Mouse (Mus musculus) kidney, adult 2 months (tissue): ENCODE data around the gene Olfr519. TPM values are rescaled to one million over a fixed set of nuclear protein-coding genes. Genes with fewer than 3 reads are reported as not detected.

Source experiments
- DNase-seq: peaks from one replicate; pipeline ENCODE4 v3.0.0; 2021
- H3K27ac ChIP-seq: fragments of 200-500 bp; 2 replicates; pipeline ENCODE4 v1.5.1; 2012; ENCODE audit warnings: low read depth, low read length, control low read depth, inconsistent platforms; ENCODE audit not compliant: insufficient read depth
- H3K27me3 ChIP-seq: fragments of 200-500 bp; replicated peaks from 2 replicates; pipeline ENCODE4 v1.6.1; 2012; ENCODE audit warnings: mild to moderate bottlenecking, moderate library complexity, low read length, inconsistent platforms; ENCODE audit not compliant: control insufficient read depth, insufficient read depth
- H3K36me3 ChIP-seq: fragments of 200-500 bp; 2 replicates; pipeline ENCODE4 v1.6.1; 2012; ENCODE audit warnings: mild to moderate bottlenecking, moderate library complexity, low read length, inconsistent platforms; ENCODE audit not compliant: control insufficient read depth, insufficient read depth
- H3K4me1 ChIP-seq: fragments of 200-500 bp; 2 replicates; pipeline ENCODE4 v1.6.1; 2011; ENCODE audit warnings: low read length; ENCODE audit not compliant: control insufficient read depth, insufficient read depth
- H3K4me3 ChIP-seq: fragments of 200-500 bp; 2 replicates; pipeline ENCODE4 v1.5.1; 2011; ENCODE audit warnings: mild to moderate bottlenecking, low read depth, low read length, control low read depth; ENCODE audit not compliant: insufficient read depth
- CTCF ChIP-seq: fragments of 200-500 bp; conservative IDR thresholded peaks from 2 replicates; pipeline ENCODE4 v1.5.1; 2011; ENCODE audit warnings: low read depth, mild to moderate bottlenecking, control low read depth, low read length, moderate library complexity, mixed read lengths; ENCODE audit not compliant: insufficient read depth, insufficient read length
- POLR2A ChIP-seq: fragments of 200-500 bp; IDR thresholded peaks from one replicate; pipeline ENCODE4 v1.6.1; 2011; ENCODE audit warnings: low read depth, low read length, control low read depth
- WGBS: fragments of 180-500 bp; shearing (Covaris S2); methylation state at CpG from one replicate; pipeline ENCODE4 v1.1.7; 2018; 5-methylcytosine and 5-hydroxymethylcytosine counted together
- polyA plus RNA-seq: library from polyadenylated mRNA; depleted of rRNA; stranded (reverse); fragments of >200 nt; gene quantifications from 2 replicates; pipeline ENCODE4 v1.2.3, GENCODE M21; 2012; rRNA removed

Olfr519 gene
- polyA plus RNA-seq, 1 experiment: not detected

- WGBS: 61% methylated on average over 6 of the region's 6 CpGs
- no peak for DNase-seq
- no peaks in the 10 kb centered on the region for H3K36me3 ChIP-seq
- no peak within 1 kb of the TSS for H3K27ac ChIP-seq
- no peak for TF ChIP-seq CTCF
- no peak for TF ChIP-seq POLR2A
- H3K4me3 ChIP-seq: no peak within 1 kb of the TSS
- H3K4me1 ChIP-seq: no peaks in the 10 kb centered on the region
- H3K27me3 ChIP-seq: no peaks in the 10 kb centered on the region
These were observed 35.6 kb upstream of the Olfr519 start, which contains the start of gene Nlrp10 for GRCm38 (mm10) chr7:108929726-108930393. TSS of gene Nlrp10 (minus strand) at chr7:108930178.

- 55% methylated on average over 11 of the region's 11 CpGs for WGBS
These were observed 34.3 kb upstream of the Olfr519 start for GRCm38 (mm10) chr7:108928280-108929188.

GRCm38 (mm10) chr7:108927043-108927442, 32.8 kb upstream of the Olfr519 start:
- DNase-seq: no peak
- Histone ChIP-seq H3K27ac (no peak overlapping the region), H3K27me3 (no peaks in the 10 kb centered on the region), H3K4me3 (no peak overlapping the region), H3K4me1 (no peaks in the 10 kb centered on the region), H3K36me3 (no peaks in the 10 kb centered on the region)
- TF ChIP-seq POLR2A (no peak), CTCF (no peak)
- WGBS: 67% methylated on average over 4 of the region's 4 CpGs

More at GRCm38 (mm10) chr7:108928280-108929188, 34.3 kb upstream of the Olfr519 start:
- H3K27ac ChIP-seq: no peak overlapping the region
- TF ChIP-seq POLR2A (no peak), CTCF (no peak)
- no peak overlapping the region for H3K4me3 ChIP-seq
- H3K36me3 ChIP-seq: no peaks in the 10 kb centered on the region
- no peaks in the 10 kb centered on the region for H3K27me3 ChIP-seq
- no peaks in the 10 kb centered on the region for H3K4me1 ChIP-seq
- no peak for DNase-seq

- DNase-seq: no peak
- H3K27ac ChIP-seq: no peak overlapping the region
- H3K36me3 ChIP-seq: no peaks in the 10 kb centered on the region
- H3K4me3 ChIP-seq: no peak overlapping the region
- no peaks in the 10 kb centered on the region for H3K27me3 ChIP-seq
- 58% methylated on average over 2 of the region's 2 CpGs for WGBS
- no peaks in the 10 kb centered on the region for H3K4me1 ChIP-seq
- TF ChIP-seq CTCF (no peak), POLR2A (no peak)
These were observed 9.7 kb upstream of the Olfr519 start for GRCm38 (mm10) chr7:108903969-108904368.

- WGBS: 77% methylated on average over 4 of the region's 4 CpGs
- H3K4me3 ChIP-seq: no peak within 1 kb of the TSS
- DNase-seq: no peak
- TF ChIP-seq CTCF (no peak), POLR2A (no peak)
- H3K4me1 ChIP-seq: no peaks in the 10 kb centered on the region
- H3K27ac ChIP-seq: no peak within 1 kb of the TSS
- H3K36me3 ChIP-seq: no peaks in the 10 kb centered on the region
- no peaks in the 10 kb centered on the region for H3K27me3 ChIP-seq
These were observed 9.3 kb downstream of the Olfr519 start, which contains the start of gene Olfr518 for GRCm38 (mm10) chr7:108884906-108885305. TSS of gene Olfr518 (minus strand) at chr7:108885006.

GRCm38 (mm10) chr7:108872279-108872678, 21.9 kb downstream of the Olfr519 start, which contains the start of gene Olfr517:
TSS of gene Olfr517 (minus strand) at chr7:108872379.
- Histone ChIP-seq H3K4me3 (no peak within 1 kb of the TSS), H3K27ac (no peak within 1 kb of the TSS), H3K36me3 (no peaks in the 10 kb centered on the region), H3K27me3 (no peaks in the 10 kb centered on the region), H3K4me1 (no peaks in the 10 kb centered on the region)
- 60% methylated on average over 2 of the region's 2 CpGs for WGBS
- TF ChIP-seq CTCF (no peak), POLR2A (no peak)
- DNase-seq: no peak

GRCm38 (mm10) chr7:108850429-108850828, 43.8 kb downstream of the Olfr519 start, which contains the start of gene Olfr516:
TSS of gene Olfr516 (minus strand) at chr7:108850529.
- H3K27me3 ChIP-seq: no peaks in the 10 kb centered on the region
- WGBS: 84% methylated on average over 2 of the region's 2 CpGs
- TF ChIP-seq POLR2A (no peak), CTCF (no peak)
- H3K4me3 ChIP-seq: no peak within 1 kb of the TSS
- no peak for DNase-seq
- no peaks in the 10 kb centered on the region for H3K4me1 ChIP-seq
- H3K36me3 ChIP-seq: no peaks in the 10 kb centered on the region
- no peak within 1 kb of the TSS for H3K27ac ChIP-seq

Other genes with a start within 250 kb of the Olfr519 start
- gene Olfr509, start 242.5 kb downstream of the Olfr519 start, polyA plus RNA-seq: not detected in 2 replicates
- gene Olfr510, start 228.0 kb downstream of the Olfr519 start, polyA plus RNA-seq: not detected in 2 replicates
- gene Olfr512, start 181.1 kb downstream of the Olfr519 start, polyA plus RNA-seq: not detected in 2 replicates
- not detected in 2 replicates for gene Olfr513, start 143.4 kb downstream of the Olfr519 start, polyA plus RNA-seq
- gene Olfr514, start 68.4 kb downstream of the Olfr519 start, polyA plus RNA-seq: not detected in 2 replicates
- gene Olfr516, start 43.9 kb downstream of the Olfr519 start, polyA plus RNA-seq: not detected in 2 replicates
- not detected in 2 replicates for gene Olfr517, start 22.0 kb downstream of the Olfr519 start, polyA plus RNA-seq
- not detected in 2 replicates for gene Olfr518, start 9.4 kb downstream of the Olfr519 start, polyA plus RNA-seq
- 0.03 TPM in 2 replicates for gene Nlrp10, start 35.8 kb upstream of the Olfr519 start, polyA plus RNA-seq
- 83.2 and 101 TPM in 2 replicates for gene Eif3f, start 40.0 kb upstream of the Olfr519 start, polyA plus RNA-seq
- 0.31 and 0.52 TPM in 2 replicates for gene Tub, start 55.9 kb upstream of the Olfr519 start, polyA plus RNA-seq
- 0.63 and 0.79 TPM in 2 replicates for gene Ric3, start 188.9 kb upstream of the Olfr519 start, polyA plus RNA-seq